Comparison of ENCODE assay signal across 23 mouse cellular contexts in the genomic region with DNA sequence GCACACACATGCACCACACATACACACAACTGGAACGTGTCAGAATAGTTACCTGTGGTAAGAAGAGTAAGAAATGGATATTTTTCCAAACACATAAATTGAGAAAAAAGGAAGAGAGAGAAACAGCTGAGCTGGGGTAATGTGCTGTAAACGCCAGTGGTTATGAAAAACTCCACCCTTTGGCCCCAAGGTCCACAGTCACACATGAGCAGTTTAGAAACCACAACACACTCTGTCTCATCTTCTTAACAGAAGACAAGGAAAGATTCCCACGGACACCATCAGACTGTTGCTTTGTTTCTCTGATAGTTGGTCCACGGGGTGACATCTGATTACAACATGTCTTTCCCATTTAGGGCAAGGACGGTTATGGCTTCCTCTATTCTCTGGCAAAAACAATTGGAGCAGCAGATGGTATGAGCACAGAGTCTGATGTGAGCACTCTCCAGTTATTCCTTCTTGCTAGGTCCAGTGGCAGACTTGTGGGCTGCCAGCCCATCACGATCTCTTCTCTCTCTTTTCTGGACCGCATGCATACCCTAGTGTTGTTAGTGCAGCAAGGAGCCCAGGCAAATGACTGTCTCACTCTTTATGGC. TPM values are rescaled to one million over a fixed set of nuclear protein-coding genes. Genes with fewer than 3 reads are reported as not detected.
DNase-seq lines count a peak whose midpoint lies in the region; ATAC-seq and TF ChIP-seq lines count a peak whose summit lies in the region.
"Had no signal": no experiment of that assay in that cellular context is flagged by ENCODE, and none has a peak within 500 bp of the region (broad histone marks: within the 10 kb centered on the region; RNA-seq: fewer than 3 reads in every experiment).

No protein-coding gene starts in this region.

- CTCF ChIA-PET in Patski (lab: Charles Lee): interaction anchor here (10.4 kb wide), 1 partner anchor 9 kb away, joined by 121 read pairs; the partner anchor contains the start of gene Dnajc25

- 0 out of 2 replicates have a peak overlapping the region, but pooled peaks have one; percentile 72 for H3K27ac ChIP-seq in kidney, adult 2 months (ENCODE audit: insufficient read depth, low read depth, low read length)
- H3K27ac ChIP-seq in small intestine, adult 2 months (ENCODE audit: insufficient read depth, low read depth, low read length): peak overlapping the region; percentile 35; the same call in 1 of the 2 replicates
- no peak overlapping the region for H3K27ac ChIP-seq in embryonic facial prominence, embryonic 10.5 days (replicated peaks)
- H3K27ac ChIP-seq: forebrain, embryonic 10.5 days; heart, embryonic 15.5 days; hindbrain, embryonic 14.5 days; macrophage had no signal

- TF ChIP-seq POLR2A in kidney, adult 2 months (IDR thresholded peaks at IDR 0.05; ENCODE audit: low read depth, low read length): no peak
- no peak for TF ChIP-seq POLR2A in small intestine, adult 2 months (IDR thresholded peaks at IDR 0.05; ENCODE audit: low read depth, low read length)

- TF ChIP-seq CTCF in kidney, adult 2 months (conservative IDR thresholded peaks at IDR 0.05; ENCODE audit: insufficient read depth, insufficient read length, low read depth, low read length): no peak
- no peak for TF ChIP-seq CTCF in Patski (IDR thresholded peaks at IDR 0.05)
- no peak for TF ChIP-seq CTCF in small intestine, adult 2 months (IDR thresholded peaks at IDR 0.05; ENCODE audit: extremely low read depth, insufficient read length, insufficient replicate concordance, low read depth, low read length)

- POLR2A ChIA-PET in Patski (lab: Charles Lee): interaction anchor here (0.6 kb wide), 1 partner anchor 48 kb away, joined by 3 read pairs; no protein-coding TSS in a partner anchor

- H3K4me3 ChIP-seq in kidney, adult 2 months (ENCODE audit: insufficient read depth, low read depth, low read length): no peak overlapping the region
- no peak overlapping the region for H3K4me3 ChIP-seq in small intestine, adult 2 months (ENCODE audit: low read depth, low read length)
- no peak overlapping the region for H3K4me3 ChIP-seq in embryonic facial prominence, embryonic 10.5 days
- H3K4me3 ChIP-seq: forebrain, embryonic 10.5 days; heart, embryonic 15.5 days had no signal

- no peaks in the 10 kb centered on the region for H3K9me3 ChIP-seq in embryonic facial prominence, embryonic 10.5 days
- H3K9me3 ChIP-seq: forebrain, embryonic 10.5 days; heart, embryonic 15.5 days had no signal

- H3K36me3 ChIP-seq in kidney, adult 2 months (ENCODE audit: control insufficient read depth, insufficient read depth, low read length): no peaks in the 10 kb centered on the region
- H3K36me3 ChIP-seq in small intestine, adult 2 months (ENCODE audit: control insufficient read depth, insufficient read depth, low read length): peaks cover 1% of the 10 kb centered on the region; the same call in 1 of the 2 replicates
- H3K36me3 ChIP-seq in embryonic facial prominence, embryonic 10.5 days (replicated peaks): no peaks in the 10 kb centered on the region
- H3K36me3 ChIP-seq: forebrain, embryonic 10.5 days; heart, embryonic 15.5 days had no signal

- H3K4me1 ChIP-seq in kidney, adult 2 months (ENCODE audit: control insufficient read depth, insufficient read depth, low read length): peaks cover 9% of the 10 kb centered on the region
- H3K4me1 ChIP-seq in small intestine, adult 2 months (ENCODE audit: control insufficient read depth, insufficient read depth, insufficient read length, low read length): peaks cover 29% of the 10 kb centered on the region
- peaks cover 17% of the 10 kb centered on the region; the same call in 1 of the 2 replicates for H3K4me1 ChIP-seq in embryonic facial prominence, embryonic 10.5 days

- peak; percentile 80 for DNase-seq in kidney, adult 2 months
- no peak for DNase-seq in kidney, postnatal 4 days
- DNase-seq in Patski (ENCODE audit: low read depth, low spot score): peak; percentile 62
- DNase-seq in kidney, postnatal 36 days: peak; percentile 66 to 70
- DNase-seq in layer of hippocampus, adult 9-11 months: no peak
- DNase-seq in embryonic facial prominence, embryonic 10.5 days (ENCODE audit: low spot score): no peak
- no peak for DNase-seq in right cerebral cortex, postnatal 25 days
- DNase-seq: adrenal gland, postnatal 14 days; B cell, adult 2 months; cerebellum, adult 9-11 months; gastrocnemius, postnatal 36 days; heart, postnatal 36 days; thymus, postnatal 14 days had no signal

- in situ Hi-C loops in Patski (cut with MboI; ENCODE audit: low pct_unique_long_range_greater_than_20kb): no loop called here

- ATAC-seq in Patski: peak; percentile 27
- ATAC-seq: forebrain, embryonic 16.5 days; inflammation-experienced regulatory T-cells, adult 6 months; lung, postnatal 0 days had no signal

- 63% methylated on average over 7 of the region's 7 CpGs for WGBS in kidney, adult 2 months
- 72% methylated on average over 7 of the region's 7 CpGs for WGBS in small intestine, adult 2 months
- 87% methylated on average over 7 of the region's 7 CpGs for WGBS in embryonic facial prominence, embryonic 10.5 days

- H3K27me3 ChIP-seq in kidney, adult 2 months (replicated peaks; ENCODE audit: control insufficient read depth, insufficient read depth, low read length): no peaks in the 10 kb centered on the region
- H3K27me3 ChIP-seq in Patski: no peaks in the 10 kb centered on the region
- H3K27me3 ChIP-seq in small intestine, adult 2 months (ENCODE audit: control insufficient read depth, insufficient read depth, low read length): no peaks in the 10 kb centered on the region
- no peaks in the 10 kb centered on the region for H3K27me3 ChIP-seq in embryonic facial prominence, embryonic 10.5 days (replicated peaks; ENCODE audit: low read depth, poor library complexity, severe bottlenecking)
- H3K27me3 ChIP-seq: heart, embryonic 15.5 days had no signal

RNA-seq across cellular contexts. Expression of gene Ptgr1, which starts 2.5 kb away (rescaled TPM):
- 2.8 and 3.5 TPM in 2 replicates for polyA plus RNA-seq in kidney, adult 2 months (2012; rRNA removed)
- 13.5 TPM for polyA plus RNA-seq in Patski (2021)
- 9.9 and 11.2 TPM in 2 replicates for polyA plus RNA-seq in small intestine, adult 2 months (2012; rRNA removed)
- 10.3 and 12.9 TPM in 2 replicates for polyA plus RNA-seq in embryonic facial prominence, embryonic 10.5 days (2016; fragmentation: Nextera tagmentation; extraction: Ambion mirVana)

RNA-seq across cellular contexts. Expression of gene Dnajc25, which starts 5.5 kb away (rescaled TPM):
- polyA plus RNA-seq in kidney, adult 2 months (2012; rRNA removed): 2.7 and 3.1 TPM in 2 replicates
- 7.7 TPM for polyA plus RNA-seq in Patski (2021)
- polyA plus RNA-seq in small intestine, adult 2 months (2012; rRNA removed): 4.2 and 4.7 TPM in 2 replicates
- polyA plus RNA-seq in embryonic facial prominence, embryonic 10.5 days (2016; fragmentation: Nextera tagmentation; extraction: Ambion mirVana): 6.9 and 8.2 TPM in 2 replicates

RNA-seq across cellular contexts. Expression of gene Gm20503, which starts 13.6 kb away (rescaled TPM):
- not detected in 2 replicates for polyA plus RNA-seq in kidney, adult 2 months (2012; rRNA removed)
- polyA plus RNA-seq in Patski (2021): 2.2 TPM
- 0.96 TPM in 1 of 2 replicates, not detected in the other for polyA plus RNA-seq in small intestine, adult 2 months (2012; rRNA removed)
- 8.8 and 9.0 TPM in 2 replicates for polyA plus RNA-seq in embryonic facial prominence, embryonic 10.5 days (2016; fragmentation: Nextera tagmentation; extraction: Ambion mirVana)
- polyA plus RNA-seq: brain, embryonic 14.5 days; inflammation-experienced regulatory T-cells, adult 6 months; liver, adult 2 months; macrophage had no signal

RNA-seq across cellular contexts. Expression of gene Gng10, which starts 45.5 kb away (rescaled TPM):
- polyA plus RNA-seq in kidney, adult 2 months (2012; rRNA removed): 6.4 and 7.1 TPM in 2 replicates
- polyA plus RNA-seq in Patski (2021): 50.4 TPM
- 7.1 and 13.0 TPM in 2 replicates for polyA plus RNA-seq in small intestine, adult 2 months (2012; rRNA removed)
- polyA plus RNA-seq in embryonic facial prominence, embryonic 10.5 days (2016; fragmentation: Nextera tagmentation; extraction: Ambion mirVana): 82.3 and 87.5 TPM in 2 replicates

RNA-seq across cellular contexts. Expression of gene Zkscan16, which starts 46.0 kb away (rescaled TPM):
- 0.11 TPM in 1 of 2 replicates, not detected in the other for polyA plus RNA-seq in kidney, adult 2 months (2012; rRNA removed)
- 0.44 TPM for polyA plus RNA-seq in Patski (2021)
- not detected in 2 replicates for polyA plus RNA-seq in small intestine, adult 2 months (2012; rRNA removed)
- 1.00 and 1.3 TPM in 2 replicates for polyA plus RNA-seq in embryonic facial prominence, embryonic 10.5 days (2016; fragmentation: Nextera tagmentation; extraction: Ambion mirVana)
- polyA plus RNA-seq: inflammation-experienced regulatory T-cells, adult 6 months; liver, adult 2 months; lung, postnatal 0 days; macrophage had no signal

Comparison
In these comparisons a context has a peak if more than half of its experiments do, and no peak if none do; other contexts are left out.
1. DNase-seq: peak in kidney, adult 2 months (single experiment), Patski (single experiment) and kidney, postnatal 36 days (2 of 2); none in kidney, postnatal 4 days (0 of 2), layer of hippocampus, adult 9-11 months (single experiment), embryonic facial prominence, embryonic 10.5 days (single experiment) and right cerebral cortex, postnatal 25 days (single experiment).